Mouse (Mus musculus): ENCODE measurements around the gene Sema6d. TPM values are rescaled to one million over a fixed set of nuclear protein-coding genes. Genes with fewer than 3 reads are reported as not detected.

Gene Sema6d
- 10 to 100 TPM; 11.3 to 11.9 TPM for total RNA-seq (2021)
- long read RNA-seq, experiment 1: 0 reads
- long read RNA-seq, experiment 2, partial matches to known transcripts: 0 of 1 reads
- long read RNA-seq, experiment 2, other reads (novel, unspliced or antisense): 1 of 1 reads

- DNase-seq: peak; percentile 0 to 3
Measured at GRCm38 (mm10) chr2:124089813-124090230, at the start of gene Sema6d. Gene Sema6d, plus strand, starts transcription at chr2:124089969.

- DNase-seq: no peak
Measured at GRCm38 (mm10) chr2:124059910-124060309, 29.9 kb upstream of the Sema6d start.

GRCm38 (mm10) chr2:124068380-124068779 is 21.4 kb upstream of the Sema6d start:
- no peak for DNase-seq

DNA sequence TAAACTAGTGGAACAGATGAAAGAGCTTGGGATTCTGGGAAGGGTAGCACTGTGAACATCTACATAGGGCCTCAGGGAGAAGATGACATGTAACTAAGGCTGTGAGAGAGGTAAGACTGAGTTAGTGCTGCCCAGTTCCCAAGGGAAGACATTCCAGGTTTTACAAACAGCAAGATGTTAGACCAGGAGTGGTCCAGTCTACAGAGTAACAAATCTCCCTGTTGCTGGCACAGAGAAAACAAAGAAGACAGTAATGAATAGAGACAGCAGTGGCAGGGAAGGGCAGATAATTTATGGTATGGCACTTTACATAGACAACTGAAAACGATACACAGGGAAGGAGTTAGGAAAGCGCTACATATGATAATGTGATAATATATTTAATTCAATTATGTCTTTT is 19.1 kb upstream of the Sema6d start:
- DNase-seq: no peak

DNA sequence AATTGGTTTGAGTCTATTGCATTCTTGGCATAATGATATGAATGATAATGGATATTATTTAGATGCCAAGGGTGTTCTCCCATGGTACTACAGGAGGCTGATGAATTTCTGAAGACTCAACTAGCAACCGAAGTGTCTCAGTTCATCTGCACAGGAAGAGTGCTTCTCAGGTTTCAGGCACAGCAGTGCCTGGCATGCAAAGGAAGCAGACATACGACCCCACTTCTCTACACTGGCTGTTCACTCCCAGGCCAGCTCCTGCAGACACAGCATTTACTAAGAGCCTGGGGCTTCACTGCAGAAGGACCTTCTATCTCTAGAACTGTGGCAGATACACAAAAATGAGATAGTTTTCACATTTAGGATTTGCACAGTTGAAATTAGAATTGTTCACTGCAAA is 18.4 kb upstream of the Sema6d start:
- no peak for DNase-seq

DNA sequence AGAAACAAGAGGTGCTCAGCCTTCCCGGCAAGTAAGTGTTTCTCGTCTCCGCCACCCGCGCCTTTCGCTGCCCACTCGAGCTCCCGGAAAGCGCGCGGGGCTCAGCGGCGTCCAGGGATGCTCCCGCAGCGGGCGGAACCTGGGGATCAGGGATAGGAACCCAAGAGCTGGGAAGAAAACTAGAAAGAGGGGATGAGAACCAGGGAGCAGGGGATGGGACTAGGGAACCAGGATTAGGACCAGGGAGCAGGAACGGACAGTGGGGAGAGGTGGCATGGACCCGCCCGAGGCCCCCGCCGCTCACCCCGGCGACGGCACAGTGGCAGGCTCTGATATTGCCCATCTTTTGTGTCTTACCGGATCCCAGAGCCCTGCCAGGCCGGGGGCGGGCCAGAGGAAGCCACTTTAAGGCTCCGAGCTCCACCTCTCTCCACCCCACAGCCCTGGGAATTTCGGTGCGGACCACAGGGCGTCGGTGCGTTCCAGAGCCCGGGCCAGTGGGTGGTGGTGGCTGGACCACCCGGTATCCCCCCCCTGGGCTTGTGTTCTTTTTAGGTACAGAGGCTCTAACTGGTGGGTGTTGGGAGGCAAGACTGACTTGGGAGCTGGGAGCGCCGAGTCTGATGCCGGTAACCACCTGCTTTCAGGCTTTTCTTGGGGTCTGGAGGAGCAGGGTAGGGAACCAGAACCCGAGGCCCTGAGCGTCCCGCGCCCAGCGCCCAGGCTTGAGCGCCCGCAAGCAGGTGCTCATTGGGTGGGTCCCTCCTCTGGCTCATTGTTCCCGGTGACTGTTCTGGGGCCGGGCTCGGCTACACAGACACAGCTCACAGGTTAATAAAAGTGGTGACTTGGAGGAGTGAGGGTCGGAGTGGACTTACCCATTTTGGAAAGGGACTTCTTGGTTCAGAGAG is 717 bp downstream of the Sema6d start:
- DNase-seq: peak in 1 of 2 experiments; percentile 0

DNA sequence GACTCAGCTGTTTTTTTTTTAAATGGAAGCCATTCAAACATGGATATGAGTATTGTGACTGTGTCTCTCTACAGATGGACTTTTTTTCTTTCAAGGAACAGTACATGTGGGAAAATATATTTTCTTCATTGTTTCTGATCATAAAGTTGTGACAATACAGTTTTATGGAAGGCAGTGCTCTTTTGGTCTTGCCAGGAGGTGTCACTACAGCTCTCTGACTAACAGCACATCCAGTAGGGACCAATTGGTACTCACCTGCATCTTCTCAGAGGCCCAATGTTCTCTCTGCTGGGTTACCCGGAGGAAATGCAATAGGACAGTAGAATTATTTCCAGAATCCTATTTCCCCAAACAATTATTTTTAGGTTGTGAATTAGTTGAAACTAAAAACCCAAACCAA is 9.9 kb downstream of the Sema6d start:
- no peak for DNase-seq

DNA sequence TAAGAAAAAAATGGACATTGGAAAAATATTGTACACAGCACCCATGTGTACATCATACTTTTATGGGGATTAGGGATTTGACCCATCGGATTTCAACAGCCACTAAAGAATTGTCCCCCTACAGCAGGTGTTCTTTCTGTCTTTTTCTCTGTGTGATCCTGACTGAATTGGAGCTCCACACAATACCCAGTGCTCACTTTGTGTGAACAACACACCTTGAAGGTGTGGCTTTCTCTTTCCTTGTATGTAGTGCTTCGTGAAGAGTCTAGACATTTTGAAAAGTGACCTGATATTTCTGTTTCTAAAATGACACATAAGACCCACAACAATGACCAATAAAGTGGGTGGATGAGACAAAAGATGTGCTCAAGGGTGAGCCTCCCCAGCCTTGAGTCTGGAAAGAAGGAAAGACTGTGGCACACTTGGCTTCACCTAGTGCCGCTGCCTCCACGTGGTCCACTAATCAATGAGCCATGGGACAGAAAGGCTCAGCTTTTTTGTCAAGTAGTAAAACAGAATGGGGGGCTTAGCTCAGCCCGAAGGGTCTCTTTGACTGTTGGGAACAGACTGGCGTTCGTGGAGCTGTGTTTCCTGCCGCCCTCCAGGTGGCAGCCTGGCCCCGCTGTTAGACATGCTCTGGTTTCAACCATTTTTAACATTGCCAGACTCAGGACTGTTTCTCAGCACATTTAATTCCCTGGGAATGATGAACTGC is 10.9 kb downstream of the Sema6d start:
- DNase-seq: peak; percentile 56 to 72

DNA sequence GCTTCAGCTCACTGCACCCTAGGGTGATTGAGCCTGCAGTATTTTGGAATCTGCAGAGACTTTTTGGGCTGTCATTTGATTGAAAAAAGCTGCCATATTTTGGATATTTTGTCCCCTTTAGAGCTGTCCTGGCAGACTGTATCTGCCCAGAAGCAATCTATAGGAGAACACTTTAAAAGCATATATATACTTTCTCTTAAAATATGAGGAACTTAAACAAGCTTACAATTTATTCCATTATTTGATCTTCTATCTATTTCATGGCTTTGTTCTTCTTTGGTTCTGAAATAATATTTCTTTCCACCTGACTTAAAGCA is 11.4 kb downstream of the Sema6d start:
- DNase-seq: no peak

DNA sequence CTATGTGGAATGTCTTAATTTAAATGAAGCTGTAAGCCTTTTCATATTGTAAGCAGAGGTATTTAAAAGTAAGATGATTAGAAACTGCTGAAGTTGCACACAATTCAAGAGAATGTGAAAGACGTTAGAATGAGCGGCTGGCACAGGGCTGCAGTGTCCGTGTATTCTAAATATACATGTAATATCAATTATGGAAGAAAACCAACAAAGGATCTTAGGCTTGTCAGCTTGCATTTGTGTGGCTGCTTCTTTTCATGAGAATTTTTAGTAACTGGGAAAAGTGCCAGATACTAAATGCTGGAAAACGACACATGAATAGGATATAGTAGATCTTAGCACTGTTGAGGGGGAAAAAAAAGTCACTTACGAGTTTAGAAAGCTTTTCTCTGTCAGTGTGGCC is 11.8 kb downstream of the Sema6d start:
- DNase-seq: no peak

DNA sequence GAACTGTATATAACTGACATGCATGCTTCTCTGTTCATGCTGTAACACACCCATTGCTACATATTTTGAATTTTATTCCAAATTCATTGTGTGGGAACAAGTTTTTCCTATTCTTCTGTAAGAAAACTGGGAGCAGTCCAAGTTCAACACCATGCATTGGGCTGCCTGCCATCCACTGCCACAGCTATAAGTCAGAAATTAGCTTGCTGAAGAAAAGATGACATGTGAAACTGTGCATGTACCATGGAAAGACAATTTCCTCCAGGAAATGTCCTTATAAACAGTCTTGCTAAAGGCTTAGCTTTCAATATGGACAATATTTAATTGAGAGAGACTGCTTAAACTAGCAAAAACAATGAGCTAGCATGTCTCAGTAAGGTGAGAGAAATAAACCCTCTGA is 13.5 kb downstream of the Sema6d start:
- no peak for DNase-seq

GRCm38 (mm10) chr2:124118469-124119243 is 28.9 kb downstream of the Sema6d start:
- DNase-seq: no peak

GRCm38 (mm10) chr2:124120355-124120754 is 30.6 kb downstream of the Sema6d start:
- peak in 1 of 2 experiments; percentile 6 for DNase-seq

DNA sequence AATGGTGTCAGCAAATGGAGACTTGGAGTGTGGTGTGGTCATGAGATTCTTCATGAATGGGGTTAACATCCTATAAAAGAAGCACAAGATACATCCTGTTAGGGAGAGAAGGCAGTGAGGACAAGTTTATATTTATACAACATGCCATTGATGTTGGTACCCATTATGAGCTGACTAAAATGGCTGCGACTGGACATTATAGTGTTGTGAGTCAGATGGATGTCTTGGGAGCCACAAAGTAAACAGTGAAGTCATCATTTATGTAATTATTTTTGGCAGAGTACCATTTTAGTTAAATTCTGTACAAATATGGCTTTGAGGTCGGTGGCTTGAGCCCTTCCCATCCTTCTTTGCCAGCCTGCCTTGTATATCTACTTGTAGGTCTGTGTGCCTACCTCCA is 31.8 kb downstream of the Sema6d start:
- DNase-seq: no peak

DNA sequence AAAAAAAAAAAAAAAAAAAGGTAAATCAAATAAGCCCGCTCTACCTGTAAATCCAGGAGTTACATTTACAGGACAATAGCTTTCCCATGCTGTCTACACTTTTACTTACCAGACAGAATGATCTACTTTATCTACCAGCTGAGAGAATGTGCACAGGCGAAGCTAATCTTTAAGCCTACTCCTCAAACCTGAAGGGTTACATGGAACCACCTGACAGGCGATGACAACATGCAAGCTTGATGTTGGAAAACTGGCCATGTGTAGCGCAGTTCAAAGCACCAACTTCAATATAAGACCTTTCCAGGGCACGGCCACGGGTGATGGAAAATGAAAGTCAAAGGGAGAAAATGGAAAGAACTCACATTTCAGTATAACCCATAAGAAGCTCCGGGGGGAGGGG is 35.7 kb downstream of the Sema6d start:
- no peak for DNase-seq

GRCm38 (mm10) chr2:124126853-124127252 is 37.1 kb downstream of the Sema6d start:
- DNase-seq: no peak

GRCm38 (mm10) chr2:124130876-124131275 is 41.1 kb downstream of the Sema6d start:
- no peak for DNase-seq

GRCm38 (mm10) chr2:124141510-124142044 is 51.8 kb downstream of the Sema6d start:
- DNase-seq: peak in 1 of 2 experiments; percentile 7

DNA sequence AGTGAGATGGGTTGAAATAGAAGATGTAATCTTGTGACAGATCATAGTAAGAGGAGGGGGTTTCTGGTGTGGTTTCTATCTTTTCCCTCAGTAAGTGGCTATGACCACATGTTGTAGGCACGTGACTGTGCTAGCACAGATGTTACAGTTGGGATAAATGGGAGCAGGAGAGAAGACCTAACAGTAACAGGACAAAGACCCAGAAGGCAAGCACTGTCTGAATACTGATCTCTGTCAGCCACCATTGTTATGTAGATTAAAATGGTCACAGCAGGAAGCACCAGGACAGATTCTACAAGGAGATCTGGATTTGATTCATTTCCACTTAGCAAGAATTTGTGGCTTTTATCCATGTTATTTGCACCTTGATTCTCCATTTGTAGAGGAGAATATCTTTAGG is 55.8 kb downstream of the Sema6d start:
- no peak for DNase-seq

DNA sequence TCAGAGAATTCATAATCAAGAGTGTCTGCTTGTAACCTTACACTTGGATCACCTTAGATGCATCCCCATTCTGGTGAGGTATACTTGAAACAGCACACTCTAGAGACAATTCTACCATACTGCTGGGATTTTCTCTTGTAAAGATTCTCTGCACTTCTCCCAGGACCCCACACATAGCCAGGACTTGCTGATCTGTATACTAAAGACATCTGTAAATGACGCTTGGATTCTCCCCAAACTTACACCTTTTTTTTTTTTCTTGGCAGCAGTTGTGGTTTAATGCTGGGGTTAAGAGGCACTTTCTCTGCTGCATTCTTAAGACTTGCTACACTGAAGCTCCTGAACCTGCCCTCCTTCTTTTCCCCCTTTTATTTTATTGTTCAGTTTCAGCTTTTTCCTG is 68.4 kb downstream of the Sema6d start:
- DNase-seq: no peak

DNA sequence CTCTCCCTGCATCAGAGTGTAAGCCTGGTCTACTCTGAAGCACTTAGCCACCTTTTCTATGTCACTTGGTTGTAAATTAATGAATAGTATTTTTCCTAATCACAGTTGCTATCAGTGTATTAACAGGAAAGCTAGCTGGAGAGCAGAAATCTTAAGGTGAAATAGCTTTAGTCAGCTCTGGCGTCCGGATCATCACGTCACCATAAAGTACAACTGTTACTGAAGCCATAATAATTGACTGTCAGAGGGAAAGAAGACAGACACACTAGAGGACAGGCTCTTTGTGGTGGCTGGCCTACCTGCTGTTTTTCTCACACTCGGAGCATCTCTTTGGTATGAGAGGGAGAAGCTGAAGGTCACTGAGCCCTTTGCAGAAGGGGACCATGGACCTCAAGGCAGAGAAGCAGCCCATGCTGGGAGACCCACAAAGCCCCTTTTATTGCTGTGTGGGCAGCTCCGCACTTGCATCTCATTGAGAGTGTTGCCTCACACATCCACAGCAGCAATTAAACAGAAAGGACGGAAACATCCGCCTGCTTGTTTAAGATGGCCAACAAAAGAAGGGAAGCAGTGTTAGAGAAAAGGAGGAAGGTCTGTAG is 72.3 kb downstream of the Sema6d start:
- DNase-seq: no peak

DNA sequence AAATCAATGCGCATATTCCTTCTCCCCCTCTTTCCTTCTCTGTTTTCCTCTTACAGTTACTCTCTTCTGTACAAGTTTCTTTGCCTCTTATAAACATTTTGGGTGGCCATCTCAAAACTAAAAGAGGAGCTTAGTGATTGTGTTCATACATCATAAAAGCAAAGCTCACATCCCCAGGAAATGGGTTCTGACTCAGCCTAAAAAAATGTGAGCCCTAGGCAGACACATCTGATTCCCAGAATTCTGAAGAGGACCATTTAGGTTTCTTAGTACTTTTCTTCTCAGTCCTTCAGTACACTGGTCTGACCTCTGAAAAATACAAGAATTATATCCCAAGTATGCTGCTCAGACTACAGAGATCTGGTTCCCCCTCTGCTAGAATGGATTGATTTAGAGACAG is 78.6 kb downstream of the Sema6d start:
- no peak for DNase-seq

Data from heart, adult 18-20 months (tissue).